Mouse (Mus musculus): ENCODE results near the gene Gm20388. TPM values are rescaled to one million over a fixed set of nuclear protein-coding genes. Genes with fewer than 3 reads are reported as not detected.
A peak's percentile ranks its signal among the peaks of the same experiment; 100 is the strongest.

The Gm20388 gene
- polyA plus RNA-seq, 1 experiment from 2014 or later: not detected

- H3K9me3 ChIP-seq (ENCODE audit: control insufficient read depth, low read length): no peaks in the 10 kb centered on the region
- H3K9ac ChIP-seq (ENCODE audit: low read length): no peak overlapping the region
- H3K27ac ChIP-seq (replicated peaks): no peak overlapping the region
- no peak for ATAC-seq (ENCODE audit: low FRiP score, low TSS enrichment)
- TF ChIP-seq CTCF (IDR thresholded peaks at IDR 0.05; ENCODE audit: low read depth) (no peak), EP300 (optimal IDR thresholded peaks at IDR 0.05) (no peak)
- H3K27me3 ChIP-seq (ENCODE audit: control insufficient read depth, insufficient read depth, low read length): no peaks in the 10 kb centered on the region
- H3K4me1 ChIP-seq (replicated peaks; ENCODE audit: control insufficient read depth, insufficient read depth): no peaks in the 10 kb centered on the region
- WGBS: 77% methylated on average over 3 of the region's 3 CpGs
- H3K4me2 ChIP-seq (replicated peaks; ENCODE audit: low read depth): no peak overlapping the region
- H3K4me3 ChIP-seq (ENCODE audit: low read depth, low read length): no peak overlapping the region
- DNase-seq (ENCODE audit: low spot score): no peak
- H3K36me3 ChIP-seq (ENCODE audit: control insufficient read depth, insufficient read depth, low read length): no peaks in the 10 kb centered on the region
Measured at GRCm38 (mm10) chr8:122098766-122099165, 2188.1 kb downstream of the Gm20388 start.

DNA sequence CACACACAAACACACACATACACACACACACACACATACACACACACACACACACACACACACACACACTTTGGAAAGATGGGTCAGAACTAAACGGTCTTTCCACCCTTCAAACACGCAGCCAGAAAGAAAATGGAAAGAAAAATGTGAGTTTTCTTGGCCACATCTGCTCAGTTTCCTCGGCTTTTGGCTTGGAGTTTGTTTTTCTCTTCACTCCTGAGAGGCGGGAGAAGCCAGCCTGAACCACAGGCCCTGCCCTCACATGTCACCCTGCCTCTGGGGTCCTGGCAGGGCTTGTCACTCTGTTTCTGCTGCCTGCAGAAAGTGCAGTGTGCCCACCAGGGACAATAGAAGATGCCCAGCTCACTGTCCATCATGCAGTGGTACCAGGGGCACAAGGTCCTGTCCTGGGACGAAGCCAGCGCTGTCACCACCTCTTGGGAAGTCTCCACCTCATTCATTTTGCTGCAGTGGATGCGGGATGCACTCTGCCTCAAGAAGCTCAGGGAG is 2189.1 kb downstream of the Gm20388 start:
- Histone ChIP-seq H3K27ac (replicated peaks) (no peak overlapping the region), H3K9ac (ENCODE audit: low read length) (no peak overlapping the region), H3K9me3 (ENCODE audit: control insufficient read depth, low read length) (no peaks in the 10 kb centered on the region), H3K36me3 (ENCODE audit: control insufficient read depth, insufficient read depth, low read length) (no peaks in the 10 kb centered on the region), H3K27me3 (ENCODE audit: control insufficient read depth, insufficient read depth, low read length) (no peaks in the 10 kb centered on the region), H3K4me2 (replicated peaks; ENCODE audit: low read depth) (no peak overlapping the region), H3K4me1 (replicated peaks; ENCODE audit: control insufficient read depth, insufficient read depth) (no peaks in the 10 kb centered on the region), H3K4me3 (ENCODE audit: low read depth, low read length) (no peak overlapping the region)
- TF ChIP-seq CTCF (IDR thresholded peaks at IDR 0.05; ENCODE audit: low read depth): no peak
- TF ChIP-seq EP300 (optimal IDR thresholded peaks at IDR 0.05): no peak
- ATAC-seq (ENCODE audit: low FRiP score, low TSS enrichment) (no peak), DNase-seq (ENCODE audit: low spot score) (no peak)
- 59% methylated on average over 7 of the region's 7 CpGs for WGBS

GRCm38 (mm10) chr8:122101816-122102215 is 2191.2 kb downstream of the Gm20388 start:
- H3K4me1 ChIP-seq (replicated peaks; ENCODE audit: control insufficient read depth, insufficient read depth): no peaks in the 10 kb centered on the region
- DNase-seq (ENCODE audit: low spot score) (no peak), ATAC-seq (ENCODE audit: low FRiP score, low TSS enrichment) (no peak)
- no peak overlapping the region for H3K4me2 ChIP-seq (replicated peaks; ENCODE audit: low read depth)
- no peak overlapping the region for H3K4me3 ChIP-seq (ENCODE audit: low read depth, low read length)
- no peaks in the 10 kb centered on the region for H3K9me3 ChIP-seq (ENCODE audit: control insufficient read depth, low read length)
- H3K9ac ChIP-seq (ENCODE audit: low read length): no peak overlapping the region
- H3K27ac ChIP-seq (replicated peaks): no peak overlapping the region
- H3K27me3 ChIP-seq (ENCODE audit: control insufficient read depth, insufficient read depth, low read length): no peaks in the 10 kb centered on the region
- TF ChIP-seq CTCF (IDR thresholded peaks at IDR 0.05; ENCODE audit: low read depth): no peak
- TF ChIP-seq EP300 (optimal IDR thresholded peaks at IDR 0.05): no peak
- WGBS: 72% methylated on average over 5 of the region's 5 CpGs
- H3K36me3 ChIP-seq (ENCODE audit: control insufficient read depth, insufficient read depth, low read length): no peaks in the 10 kb centered on the region

DNA sequence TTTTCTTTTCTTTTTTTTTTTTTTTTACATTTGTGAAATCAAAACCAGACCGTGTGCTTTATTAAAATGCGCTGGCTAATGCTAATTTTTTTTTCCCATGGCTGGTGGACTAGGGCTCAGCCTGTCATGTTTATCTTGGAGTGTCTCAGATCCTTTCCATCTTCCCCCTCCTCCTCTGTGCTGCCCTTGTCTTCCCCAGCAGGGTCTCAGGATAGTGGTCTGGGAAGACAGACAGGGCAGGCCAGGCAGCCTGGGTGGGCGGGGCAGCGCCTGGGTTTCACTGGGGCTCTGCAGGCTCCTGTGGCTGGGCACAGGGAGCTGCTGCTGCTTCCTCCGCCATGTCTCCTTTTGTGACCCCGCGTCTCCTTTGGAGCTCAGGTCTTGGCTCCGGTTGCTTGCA is 2191.6 kb downstream of the Gm20388 start:
- Histone ChIP-seq H3K9me3 (ENCODE audit: control insufficient read depth, low read length) (no peaks in the 10 kb centered on the region), H3K36me3 (ENCODE audit: control insufficient read depth, insufficient read depth, low read length) (no peaks in the 10 kb centered on the region), H3K4me2 (replicated peaks; ENCODE audit: low read depth) (no peak overlapping the region), H3K27ac (replicated peaks) (no peak overlapping the region), H3K27me3 (ENCODE audit: control insufficient read depth, insufficient read depth, low read length) (no peaks in the 10 kb centered on the region), H3K4me3 (ENCODE audit: low read depth, low read length) (no peak overlapping the region), H3K4me1 (replicated peaks; ENCODE audit: control insufficient read depth, insufficient read depth) (no peaks in the 10 kb centered on the region), H3K9ac (ENCODE audit: low read length) (no peak overlapping the region)
- ATAC-seq (ENCODE audit: low FRiP score, low TSS enrichment) (no peak), DNase-seq (ENCODE audit: low spot score) (no peak)
- no peak for TF ChIP-seq EP300 (optimal IDR thresholded peaks at IDR 0.05)
- no peak for TF ChIP-seq CTCF (IDR thresholded peaks at IDR 0.05; ENCODE audit: low read depth)
- WGBS: 48% methylated on average over 8 of the region's 8 CpGs

GRCm38 (mm10) chr8:122103241-122103640 is 2192.6 kb downstream of the Gm20388 start:
- DNase-seq (ENCODE audit: low spot score): no peak

GRCm38 (mm10) chr8:122104658-122105057 is 2194.0 kb downstream of the Gm20388 start:
- DNase-seq (ENCODE audit: low spot score): no peak
- WGBS: 89% methylated on average over 4 of the region's 4 CpGs

More at GRCm38 (mm10) chr8:122103241-122103640, 2192.6 kb downstream of the Gm20388 start:
- Histone ChIP-seq H3K27ac (replicated peaks) (peak overlapping the region; percentile 53; the same call in 1 of the 2 replicates), H3K9me3 (ENCODE audit: control insufficient read depth, low read length) (no peaks in the 10 kb centered on the region), H3K36me3 (ENCODE audit: control insufficient read depth, insufficient read depth, low read length) (no peaks in the 10 kb centered on the region), H3K4me1 (replicated peaks; ENCODE audit: control insufficient read depth, insufficient read depth) (no peaks in the 10 kb centered on the region), H3K27me3 (ENCODE audit: control insufficient read depth, insufficient read depth, low read length) (no peaks in the 10 kb centered on the region), H3K9ac (ENCODE audit: low read length) (no peak overlapping the region), H3K4me3 (ENCODE audit: low read depth, low read length) (no peak overlapping the region), H3K4me2 (replicated peaks; ENCODE audit: low read depth) (no peak overlapping the region)
- ATAC-seq (ENCODE audit: low FRiP score, low TSS enrichment): no peak
- 39% methylated on average over 9 of the region's 9 CpGs for WGBS
- TF ChIP-seq CTCF (IDR thresholded peaks at IDR 0.05; ENCODE audit: low read depth): no peak
- no peak for TF ChIP-seq EP300 (optimal IDR thresholded peaks at IDR 0.05)

More at GRCm38 (mm10) chr8:122104658-122105057, 2194.0 kb downstream of the Gm20388 start:
- Histone ChIP-seq H3K27me3 (ENCODE audit: control insufficient read depth, insufficient read depth, low read length) (no peaks in the 10 kb centered on the region), H3K9ac (ENCODE audit: low read length) (no peak overlapping the region), H3K9me3 (ENCODE audit: control insufficient read depth, low read length) (no peaks in the 10 kb centered on the region), H3K4me1 (replicated peaks; ENCODE audit: control insufficient read depth, insufficient read depth) (no peaks in the 10 kb centered on the region), H3K36me3 (ENCODE audit: control insufficient read depth, insufficient read depth, low read length) (no peaks in the 10 kb centered on the region), H3K4me3 (ENCODE audit: low read depth, low read length) (no peak overlapping the region), H3K4me2 (replicated peaks; ENCODE audit: low read depth) (no peak overlapping the region), H3K27ac (replicated peaks) (no peak overlapping the region)
- no peak for ATAC-seq (ENCODE audit: low FRiP score, low TSS enrichment)
- TF ChIP-seq CTCF (IDR thresholded peaks at IDR 0.05; ENCODE audit: low read depth) (no peak), EP300 (optimal IDR thresholded peaks at IDR 0.05) (no peak)
